Mouse (Mus musculus) forebrain, embryonic 11.5 days (tissue): ENCODE results near the gene Gsta1. TPM values are rescaled to one million over a fixed set of nuclear protein-coding genes. Genes with fewer than 3 reads are reported as not detected.

Experiments
- ATAC-seq: fragments of 200-750 bp; cut with Nextera tagmentation; replicated peaks from 2 replicates; pipeline ENCODE4 v1.8.0; 2017; ENCODE audit warnings: moderate TSS enrichment; ENCODE audit not compliant: low FRiP score
- DNase-seq: peaks from one replicate; pipeline ENCODE4 v3.0.0-alpha.2; 2017; ENCODE audit warnings: low spot score
- H3K27ac ChIP-seq: fragments of 300-500 bp; sonication (generic); 2 replicates; pipeline ENCODE4 v1.5.1; 2014; ENCODE audit warnings: low read depth, low read length
- H3K27me3 ChIP-seq: fragments of 300-500 bp; sonication (generic); 2 replicates; pipeline ENCODE4 v1.6.1; 2014; ENCODE audit warnings: mild to moderate bottlenecking, low read length, mixed read lengths; ENCODE audit not compliant: control insufficient read depth, insufficient read depth
- H3K36me3 ChIP-seq: fragments of 300-500 bp; sonication (generic); 2 replicates; pipeline ENCODE4 v1.6.1; 2014; ENCODE audit warnings: mild to moderate bottlenecking, low read length, moderate library complexity, mixed read lengths; ENCODE audit not compliant: control insufficient read depth, insufficient read depth
- H3K4me1 ChIP-seq: fragments of 300-500 bp; sonication (generic); replicated peaks from 2 replicates; pipeline ENCODE4 v1.6.1; 2014; ENCODE audit warnings: low read length, mixed read lengths; ENCODE audit not compliant: control insufficient read depth, insufficient read depth
- H3K4me2 ChIP-seq: fragments of 300-500 bp; sonication (generic); 2 replicates; pipeline ENCODE4 v1.6.1; 2014; ENCODE audit warnings: low read depth, mild to moderate bottlenecking, low read length, moderate library complexity, mixed read lengths; ENCODE audit not compliant: severe bottlenecking
- H3K4me3 ChIP-seq: fragments of 300-500 bp; sonication (generic); 2 replicates; pipeline ENCODE4 v1.5.1; 2014; ENCODE audit warnings: low read depth, low read length
- H3K9ac ChIP-seq: fragments of 300-500 bp; sonication (generic); 2 replicates; pipeline ENCODE4 v1.6.1; 2014; ENCODE audit warnings: low read length
- H3K9me3 ChIP-seq: fragments of 300-500 bp; sonication (generic); 2 replicates; pipeline ENCODE4 v1.6.1; 2016; ENCODE audit warnings: low read length, mixed read lengths; ENCODE audit not compliant: control insufficient read depth
- WGBS: fragments of 180-500 bp; shearing (Covaris S2); extraction: QIAGEN DNeasy Blood & Tissue Kit; methylation state at CpG from one replicate; pipeline ENCODE4 v1.1.7; 2014; 5-methylcytosine and 5-hydroxymethylcytosine counted together
- polyA plus RNA-seq: library from polyadenylated mRNA; unstranded; fragments of >200 nt; fragmentation: Nextera tagmentation; extraction: Ambion mirVana; gene quantifications from 2 replicates; pipeline ENCODE4 v1.2.1, GENCODE M21; 2014

Gsta1 gene
- polyA plus RNA-seq, 1 experiment from 2014 or later, result not detected

- H3K27ac ChIP-seq, result no peak overlapping the region
- WGBS, result 97% methylated on average over 9 of the region's 9 CpGs
- H3K9me3 ChIP-seq, result no peaks in the 10 kb centered on the region
- DNase-seq, result no peak
- no peak overlapping the region for H3K4me3 ChIP-seq
- no peak overlapping the region for H3K9ac ChIP-seq
- no peak for ATAC-seq
- H3K4me1 ChIP-seq, result no peaks in the 10 kb centered on the region
- H3K4me2 ChIP-seq, result no peak overlapping the region
- no peaks in the 10 kb centered on the region for H3K36me3 ChIP-seq
- H3K27me3 ChIP-seq, result no peaks in the 10 kb centered on the region
Measured at GRCm38 (mm10) chr9:78197801-78198200, 32.7 kb upstream of the Gsta1 start.

- no peak for ATAC-seq
- Histone ChIP-seq H3K9ac (no peak overlapping the region), H3K36me3 (no peaks in the 10 kb centered on the region), H3K4me1 (no peaks in the 10 kb centered on the region), H3K9me3 (no peaks in the 10 kb centered on the region), H3K27ac (no peak overlapping the region), H3K4me2 (no peak overlapping the region), H3K4me3 (no peak overlapping the region), H3K27me3 (no peaks in the 10 kb centered on the region)
- no peak for DNase-seq
- 88% methylated on average over 6 of the region's 6 CpGs for WGBS
Measured at GRCm38 (mm10) chr9:78204194-78204593, 26.3 kb upstream of the Gsta1 start.

- no peak for ATAC-seq
- Histone ChIP-seq H3K4me3 (no peak overlapping the region), H3K4me2 (no peak overlapping the region), H3K9ac (no peak overlapping the region), H3K27me3 (no peaks in the 10 kb centered on the region), H3K27ac (no peak overlapping the region), H3K9me3 (no peaks in the 10 kb centered on the region), H3K4me1 (no peaks in the 10 kb centered on the region), H3K36me3 (no peaks in the 10 kb centered on the region)
- 81% methylated on average over 4 of the region's 4 CpGs for WGBS
- no peak for DNase-seq
Measured at GRCm38 (mm10) chr9:78208956-78209355, 21.5 kb upstream of the Gsta1 start.

- no peaks in the 10 kb centered on the region for H3K9me3 ChIP-seq
- no peak overlapping the region for H3K9ac ChIP-seq
- H3K4me3 ChIP-seq, result no peak overlapping the region
- no peaks in the 10 kb centered on the region for H3K4me1 ChIP-seq
- H3K36me3 ChIP-seq, result no peaks in the 10 kb centered on the region
- DNase-seq, result no peak
- H3K4me2 ChIP-seq, result no peak overlapping the region
- no peak for ATAC-seq
- 94% methylated on average over 3 of the region's 3 CpGs for WGBS
- no peak overlapping the region for H3K27ac ChIP-seq
- no peaks in the 10 kb centered on the region for H3K27me3 ChIP-seq
Measured at GRCm38 (mm10) chr9:78210079-78210478, 20.4 kb upstream of the Gsta1 start.

- no peak for ATAC-seq
- Histone ChIP-seq H3K4me1 (no peaks in the 10 kb centered on the region), H3K9me3 (no peaks in the 10 kb centered on the region), H3K27me3 (no peaks in the 10 kb centered on the region), H3K9ac (no peak overlapping the region), H3K4me2 (no peak overlapping the region), H3K36me3 (no peaks in the 10 kb centered on the region), H3K4me3 (no peak overlapping the region), H3K27ac (no peak overlapping the region)
- no peak for DNase-seq
- 90% methylated on average over 2 of the region's 2 CpGs for WGBS
Measured at GRCm38 (mm10) chr9:78210821-78211220, 19.6 kb upstream of the Gsta1 start.

GRCm38 (mm10) chr9:78211521-78211920, 18.9 kb upstream of the Gsta1 start:
- Histone ChIP-seq H3K4me3 (no peak overlapping the region), H3K9ac (no peak overlapping the region), H3K36me3 (no peaks in the 10 kb centered on the region), H3K27ac (no peak overlapping the region), H3K4me1 (no peaks in the 10 kb centered on the region), H3K9me3 (no peaks in the 10 kb centered on the region), H3K4me2 (no peak overlapping the region), H3K27me3 (no peaks in the 10 kb centered on the region)
- no peak for DNase-seq
- no peak for ATAC-seq
- 97% methylated on average over 3 of the region's 3 CpGs for WGBS

- DNase-seq, result no peak
Measured at GRCm38 (mm10) chr9:78212341-78213049, 18.0 kb upstream of the Gsta1 start.

GRCm38 (mm10) chr9:78217074-78217473, 13.4 kb upstream of the Gsta1 start:
- no peaks in the 10 kb centered on the region for H3K9me3 ChIP-seq
- no peak overlapping the region for H3K4me2 ChIP-seq
- no peak overlapping the region for H3K27ac ChIP-seq
- no peaks in the 10 kb centered on the region for H3K4me1 ChIP-seq
- H3K27me3 ChIP-seq, result no peaks in the 10 kb centered on the region
- no peak for DNase-seq
- H3K9ac ChIP-seq, result no peak overlapping the region
- no peak overlapping the region for H3K4me3 ChIP-seq
- ATAC-seq, result no peak
- WGBS, result 83% methylated on average over 4 of the region's 4 CpGs
- no peaks in the 10 kb centered on the region for H3K36me3 ChIP-seq

More at GRCm38 (mm10) chr9:78212341-78213049, 18.0 kb upstream of the Gsta1 start:
- H3K4me2 ChIP-seq, result no peak overlapping the region
- H3K4me1 ChIP-seq, result no peaks in the 10 kb centered on the region
- no peak overlapping the region for H3K27ac ChIP-seq
- H3K9ac ChIP-seq, result no peak overlapping the region
- no peak for ATAC-seq
- no peak overlapping the region for H3K4me3 ChIP-seq
- H3K27me3 ChIP-seq, result no peaks in the 10 kb centered on the region
- no peaks in the 10 kb centered on the region for H3K9me3 ChIP-seq
- 90% methylated on average over 7 of the region's 7 CpGs for WGBS
- H3K36me3 ChIP-seq, result no peaks in the 10 kb centered on the region

- Histone ChIP-seq H3K4me3 (no peak overlapping the region), H3K27ac (no peak overlapping the region), H3K9me3 (no peaks in the 10 kb centered on the region), H3K4me2 (no peak overlapping the region), H3K36me3 (no peaks in the 10 kb centered on the region), H3K9ac (no peak overlapping the region), H3K4me1 (no peaks in the 10 kb centered on the region), H3K27me3 (no peaks in the 10 kb centered on the region)
- no peak for DNase-seq
- 83% methylated on average over 8 of the region's 8 CpGs for WGBS
- no peak for ATAC-seq
Measured at GRCm38 (mm10) chr9:78222616-78223015, 7.8 kb upstream of the Gsta1 start.
